Mouse (Mus musculus) midbrain, embryonic 11.5 days (tissue): ENCODE data around the gene Rangrf. TPM values are rescaled to one million over a fixed set of nuclear protein-coding genes. Genes with fewer than 3 reads are reported as not detected.
"Not testable (repeated sequence)": the region's sequence is repeated elsewhere in the genome, so short reads cannot be mapped to it uniquely, and the experiment has no call there.

Source experiments
- ATAC-seq: fragments of 200-750 bp; cut with Nextera tagmentation; 2 replicates; pipeline ENCODE4 v1.8.0; 2017; ENCODE audit warnings: moderate TSS enrichment, moderate library complexity; ENCODE audit not compliant: low FRiP score
- DNase-seq: peaks from one replicate; pipeline ENCODE4 v3.0.0; 2015; ENCODE audit warnings: low spot score; ENCODE audit errors: missing footprints
- H3K27ac ChIP-seq: fragments of 300-500 bp; sonication (generic); 2 replicates; pipeline ENCODE4 v1.5.1; 2014; ENCODE audit warnings: low read depth, low read length
- H3K27me3 ChIP-seq: fragments of 300-500 bp; sonication (generic); 2 replicates; pipeline ENCODE4 v1.6.1; 2014; ENCODE audit warnings: mild to moderate bottlenecking, low read length, moderate library complexity, mixed read lengths; ENCODE audit not compliant: control insufficient read depth, insufficient read depth
- H3K36me3 ChIP-seq: fragments of 300-500 bp; sonication (generic); 2 replicates; pipeline ENCODE4 v1.6.1; 2014; ENCODE audit warnings: mild to moderate bottlenecking, low read length, moderate library complexity, mixed read lengths; ENCODE audit not compliant: control insufficient read depth, insufficient read depth
- H3K4me1 ChIP-seq: fragments of 300-500 bp; sonication (generic); 2 replicates; pipeline ENCODE4 v1.6.1; 2014; ENCODE audit warnings: low read length; ENCODE audit not compliant: control insufficient read depth, insufficient read depth
- H3K4me2 ChIP-seq: fragments of 300-500 bp; sonication (generic); 2 replicates; pipeline ENCODE4 v1.6.1; 2014; ENCODE audit warnings: mild to moderate bottlenecking, moderate library complexity
- H3K4me3 ChIP-seq: fragments of 300-500 bp; sonication (generic); 2 replicates; pipeline ENCODE4 v1.5.1; 2014; ENCODE audit warnings: low read depth, low read length
- H3K9ac ChIP-seq: fragments of 300-500 bp; sonication (generic); 2 replicates; pipeline ENCODE4 v1.6.1; 2014; ENCODE audit warnings: low read length
- H3K9me3 ChIP-seq: fragments of 300-500 bp; sonication (generic); 2 replicates; pipeline ENCODE4 v1.6.1; 2016; ENCODE audit warnings: low read length; ENCODE audit not compliant: control insufficient read depth
- WGBS: fragments of 180-500 bp; shearing (Covaris S2); extraction: QIAGEN DNeasy Blood & Tissue Kit; methylation state at CpG from one replicate; pipeline ENCODE4 v1.1.7; 2014; 5-methylcytosine and 5-hydroxymethylcytosine counted together
- polyA plus RNA-seq: library from polyadenylated mRNA; unstranded; fragments of >200 nt; fragmentation: Nextera tagmentation; extraction: Ambion mirVana; gene quantifications from 2 replicates; pipeline ENCODE4 v1.2.1, GENCODE M21; 2014

The Rangrf gene
- polyA plus RNA-seq, 1 experiment from 2014 or later: 54.5 TPM

DNA sequence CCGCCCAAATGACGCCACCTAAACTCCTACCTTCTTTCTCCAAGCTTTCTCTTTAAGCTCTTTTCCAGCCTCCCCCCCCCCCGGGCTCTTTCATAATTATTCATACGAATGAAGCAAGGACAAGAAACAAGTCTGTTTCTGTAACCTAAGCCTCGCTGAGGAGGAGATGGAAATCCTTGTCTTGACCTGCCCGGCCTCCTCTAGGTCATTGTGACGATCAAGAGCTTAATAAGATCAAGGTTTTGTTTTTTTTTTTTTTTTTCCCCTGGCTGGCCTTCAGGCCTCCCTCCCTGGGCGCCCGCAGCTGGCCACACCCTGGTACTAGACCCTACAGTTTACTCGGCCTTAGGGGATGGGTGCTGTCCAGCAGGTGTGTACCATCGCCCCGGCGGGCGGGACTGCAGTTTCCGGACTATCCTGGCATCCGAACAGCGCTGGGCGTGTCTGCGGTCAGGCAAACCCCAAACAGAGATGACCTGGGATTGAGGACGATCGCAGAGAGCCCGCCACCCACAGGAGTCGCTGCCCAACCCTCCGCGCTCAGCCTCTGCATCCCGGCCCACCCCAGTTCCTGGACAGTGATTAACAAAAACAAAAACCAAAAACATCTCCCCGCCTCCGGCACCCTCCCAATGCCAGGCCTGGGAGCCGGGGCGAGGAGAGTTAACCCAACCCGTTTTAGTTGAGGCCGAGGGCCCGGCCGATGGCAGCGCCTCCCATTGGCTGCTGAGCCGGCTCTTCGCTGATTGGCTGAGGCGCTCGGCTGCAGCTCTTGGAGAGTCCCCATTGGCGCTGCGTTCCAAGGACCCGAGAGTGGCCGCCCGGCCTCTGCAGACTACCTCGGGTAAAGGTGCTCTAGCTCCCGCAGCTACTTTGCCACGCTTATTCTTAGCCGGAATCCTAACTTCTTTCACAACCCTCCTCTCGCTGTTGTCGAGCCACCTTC lies 7.4 kb downstream of the Rangrf start, which contains the start of gene Slc25a35:
Slc25a35 (plus strand) TSS at position 795 of the 946 bp plus-strand sequence.
- Histone ChIP-seq H3K4me1 (peaks cover 2% of the 10 kb centered on the region; the same call in 1 of the 2 replicates), H3K36me3 (no peaks in the 10 kb centered on the region), H3K27me3 (no peaks in the 10 kb centered on the region; the same call in 1 of the 2 replicates), H3K4me2 (peak within 1 kb of the TSS; percentile 77), H3K9me3 (no peaks in the 10 kb centered on the region), H3K4me3 (peak within 1 kb of the TSS; percentile 33), H3K9ac (peak within 1 kb of the TSS; percentile 50), H3K27ac (no peak within 1 kb of the TSS)
- under 1% methylated on average over 50 of the region's 50 CpGs for WGBS
- peak; percentile 96 for ATAC-seq
- peak; percentile 95 for DNase-seq

GRCm38 (mm10) chr11:68966554-68966953 lies 8.4 kb downstream of the Rangrf start:
- H3K4me2 ChIP-seq: no peak overlapping the region
- H3K27me3 ChIP-seq: no peaks in the 10 kb centered on the region; the same call in 1 of the 2 replicates
- WGBS: 64% methylated on average over 1 of the region's 1 CpGs
- H3K4me3 ChIP-seq: no peak overlapping the region
- DNase-seq (peak; percentile 69), ATAC-seq (no peak)
- peaks cover 2% of the 10 kb centered on the region; the same call in 1 of the 2 replicates for H3K4me1 ChIP-seq
- H3K36me3 ChIP-seq: no peaks in the 10 kb centered on the region
- no peak overlapping the region for H3K27ac ChIP-seq
- H3K9ac ChIP-seq: no peak overlapping the region
- H3K9me3 ChIP-seq: no peaks in the 10 kb centered on the region

GRCm38 (mm10) chr11:68965845-68966244 lies 9.1 kb downstream of the Rangrf start:
- ATAC-seq (no peak), DNase-seq (peak; percentile 94)
- Histone ChIP-seq H3K4me3 (no peak overlapping the region), H3K27me3 (no peaks in the 10 kb centered on the region; the same call in 1 of the 2 replicates), H3K36me3 (no peaks in the 10 kb centered on the region), H3K4me2 (no peak overlapping the region), H3K4me1 (peaks cover 2% of the 10 kb centered on the region; the same call in 1 of the 2 replicates), H3K27ac (no peak overlapping the region), H3K9me3 (no peaks in the 10 kb centered on the region), H3K9ac (no peak overlapping the region)
- 32% methylated on average over 3 of the region's 3 CpGs for WGBS

- Histone ChIP-seq H3K4me2 (no peak overlapping the region), H3K27me3 (no peaks in the 10 kb centered on the region; the same call in 1 of the 2 replicates), H3K27ac (no peak overlapping the region), H3K36me3 (no peaks in the 10 kb centered on the region), H3K9ac (no peak overlapping the region), H3K9me3 (no peaks in the 10 kb centered on the region), H3K4me1 (peaks cover 2% of the 10 kb centered on the region; the same call in 1 of the 2 replicates), H3K4me3 (no peak overlapping the region)
- no peak for ATAC-seq
- DNase-seq: peak; percentile 12
These were observed 9.9 kb downstream of the Rangrf start for GRCm38 (mm10) chr11:68965050-68965449.

- DNase-seq (no peak), ATAC-seq (no peak)
- H3K4me3 ChIP-seq: no peak overlapping the region
- no peaks in the 10 kb centered on the region for H3K9me3 ChIP-seq
- no peaks in the 10 kb centered on the region for H3K36me3 ChIP-seq
- WGBS: 76% methylated on average over 2 of the region's 2 CpGs
- H3K4me2 ChIP-seq: no peak overlapping the region
- H3K27ac ChIP-seq: no peak overlapping the region
- H3K4me1 ChIP-seq: peaks cover 2% of the 10 kb centered on the region; the same call in 1 of the 2 replicates
- H3K9ac ChIP-seq: no peak overlapping the region
- no peaks in the 10 kb centered on the region; the same call in 1 of the 2 replicates for H3K27me3 ChIP-seq
These were observed 11.6 kb downstream of the Rangrf start for GRCm38 (mm10) chr11:68963405-68963804.

DNA sequence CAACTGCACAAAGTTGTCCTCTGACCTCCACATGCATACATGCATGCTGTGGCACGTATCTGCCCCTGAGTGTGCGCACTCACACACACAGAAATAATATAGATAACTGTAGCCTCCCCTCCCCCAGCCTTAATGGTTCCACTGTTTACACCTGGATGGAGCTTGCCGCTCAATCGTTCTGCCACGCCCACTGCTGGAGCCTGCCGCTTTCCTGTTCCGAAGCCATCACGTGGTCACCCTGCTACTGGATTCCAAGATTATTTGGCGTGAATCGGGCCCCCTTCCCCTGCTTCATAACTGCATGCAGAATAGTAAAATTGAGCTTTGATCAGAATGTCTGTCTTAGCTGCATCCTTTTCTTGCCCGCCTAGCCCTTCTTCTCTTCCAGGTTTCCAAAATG lies 12.8 kb downstream of the Rangrf start:
- WGBS: 30% methylated on average over 11 of the region's 11 CpGs
- H3K27ac ChIP-seq, H3K9ac ChIP-seq, H3K9me3 ChIP-seq, H3K4me1 ChIP-seq, ATAC-seq, H3K36me3 ChIP-seq, H3K4me3 ChIP-seq, H3K27me3 ChIP-seq, H3K4me2 ChIP-seq: not testable (repeated sequence)
- DNase-seq: peak; percentile 26

DNA sequence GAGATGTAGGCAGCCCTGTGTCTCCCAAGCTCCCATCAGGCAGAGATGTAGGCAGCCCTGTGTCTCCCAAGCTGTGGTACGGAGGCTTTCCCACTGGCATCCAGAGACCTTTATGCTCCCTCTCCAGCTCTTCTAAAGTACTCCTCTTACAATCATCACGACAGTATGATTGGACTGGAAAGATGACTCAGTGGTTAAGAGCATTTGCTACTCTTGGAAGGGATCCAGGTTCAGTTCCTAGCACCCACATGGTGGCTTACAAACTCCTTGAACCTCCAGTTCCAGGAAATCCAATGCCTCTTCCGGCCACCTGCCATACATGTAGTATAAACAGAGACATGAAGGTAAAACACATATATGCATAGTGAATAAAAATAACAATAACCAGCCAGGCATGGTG lies 13.4 kb downstream of the Rangrf start:
- peak; percentile 8 for DNase-seq
- H3K4me3 ChIP-seq: no peak overlapping the region
- peaks cover 4% of the 10 kb centered on the region; the same call in 1 of the 2 replicates for H3K27me3 ChIP-seq
- H3K27ac ChIP-seq: no peak overlapping the region
- no peaks in the 10 kb centered on the region for H3K4me1 ChIP-seq
- H3K36me3 ChIP-seq: no peaks in the 10 kb centered on the region
- no peaks in the 10 kb centered on the region for H3K9me3 ChIP-seq
- no peak for ATAC-seq
- 75% methylated on average over 3 of the region's 3 CpGs for WGBS
- H3K4me2 ChIP-seq: no peak overlapping the region
- H3K9ac ChIP-seq: no peak overlapping the region

DNA sequence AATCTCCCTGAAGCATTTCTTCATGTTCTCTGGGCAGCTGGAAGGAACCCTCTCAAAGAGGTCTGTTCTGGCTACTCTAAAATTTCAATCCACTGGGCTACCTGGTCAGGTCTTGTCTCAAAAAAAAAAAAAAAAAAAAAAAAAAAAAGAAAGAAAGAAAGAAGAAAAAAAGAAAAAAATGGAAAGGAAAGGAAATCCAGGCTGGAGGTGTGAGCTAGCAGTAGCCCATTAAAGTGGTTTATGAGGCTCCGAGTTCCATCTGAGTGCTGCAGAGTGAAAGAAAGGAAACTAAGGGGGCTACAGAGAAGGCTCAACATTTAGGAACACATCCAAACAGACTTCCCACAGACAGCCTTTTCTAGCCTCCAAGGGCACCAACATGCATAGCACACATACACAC lies 17.0 kb downstream of the Rangrf start:
- Histone ChIP-seq H3K27ac (no peak overlapping the region), H3K9ac (no peak overlapping the region), H3K4me3 (no peak overlapping the region), H3K4me1 (peaks cover 10% of the 10 kb centered on the region), H3K27me3 (peaks cover 24% of the 10 kb centered on the region), H3K9me3 (no peaks in the 10 kb centered on the region), H3K36me3 (no peaks in the 10 kb centered on the region), H3K4me2 (no peak overlapping the region)
- DNase-seq (no peak), ATAC-seq (no peak)
- 85% methylated on average over 1 of the region's 1 CpGs for WGBS

DNA sequence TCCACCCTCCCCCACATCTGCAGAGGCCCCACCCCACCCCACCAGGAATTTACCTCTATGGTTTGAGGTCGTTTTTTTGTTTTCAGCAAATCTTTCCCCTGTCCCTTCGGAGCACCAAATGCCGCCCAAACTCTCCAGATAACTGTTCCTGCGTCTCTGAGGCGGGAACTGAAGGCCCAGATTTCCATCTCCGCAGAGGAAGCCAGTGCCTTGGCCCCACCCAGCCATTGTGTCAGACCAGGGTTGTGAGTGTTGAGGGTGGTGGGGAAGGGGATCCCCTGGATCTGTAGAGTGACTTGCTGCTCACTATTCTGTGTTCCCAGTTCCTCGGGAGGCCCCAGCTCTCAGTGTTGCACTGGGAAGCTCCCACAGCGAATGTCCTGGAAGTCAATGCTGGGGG lies 17.7 kb downstream of the Rangrf start, which contains the start of gene Arhgef15:
Arhgef15 (minus strand) TSS at position 173 of the 400 bp plus-strand sequence.
- 26% methylated on average over 8 of the region's 8 CpGs for WGBS
- Histone ChIP-seq H3K9me3 (no peaks in the 10 kb centered on the region), H3K36me3 (no peaks in the 10 kb centered on the region), H3K4me1 (peaks cover 10% of the 10 kb centered on the region), H3K27ac (no peak within 1 kb of the TSS), H3K4me3 (no peak within 1 kb of the TSS), H3K9ac (no peak within 1 kb of the TSS), H3K4me2 (no peak within 1 kb of the TSS), H3K27me3 (peaks cover 24% of the 10 kb centered on the region)
- DNase-seq (peak; percentile 79), ATAC-seq (no peak)
